Mouse (Mus musculus): ENCODE data around the gene Rpl5.
"Not testable (repeated sequence)": the region's sequence is repeated elsewhere in the genome, so short reads cannot be mapped to it uniquely, and the experiment has no call there.

The Rpl5 gene

DNA sequence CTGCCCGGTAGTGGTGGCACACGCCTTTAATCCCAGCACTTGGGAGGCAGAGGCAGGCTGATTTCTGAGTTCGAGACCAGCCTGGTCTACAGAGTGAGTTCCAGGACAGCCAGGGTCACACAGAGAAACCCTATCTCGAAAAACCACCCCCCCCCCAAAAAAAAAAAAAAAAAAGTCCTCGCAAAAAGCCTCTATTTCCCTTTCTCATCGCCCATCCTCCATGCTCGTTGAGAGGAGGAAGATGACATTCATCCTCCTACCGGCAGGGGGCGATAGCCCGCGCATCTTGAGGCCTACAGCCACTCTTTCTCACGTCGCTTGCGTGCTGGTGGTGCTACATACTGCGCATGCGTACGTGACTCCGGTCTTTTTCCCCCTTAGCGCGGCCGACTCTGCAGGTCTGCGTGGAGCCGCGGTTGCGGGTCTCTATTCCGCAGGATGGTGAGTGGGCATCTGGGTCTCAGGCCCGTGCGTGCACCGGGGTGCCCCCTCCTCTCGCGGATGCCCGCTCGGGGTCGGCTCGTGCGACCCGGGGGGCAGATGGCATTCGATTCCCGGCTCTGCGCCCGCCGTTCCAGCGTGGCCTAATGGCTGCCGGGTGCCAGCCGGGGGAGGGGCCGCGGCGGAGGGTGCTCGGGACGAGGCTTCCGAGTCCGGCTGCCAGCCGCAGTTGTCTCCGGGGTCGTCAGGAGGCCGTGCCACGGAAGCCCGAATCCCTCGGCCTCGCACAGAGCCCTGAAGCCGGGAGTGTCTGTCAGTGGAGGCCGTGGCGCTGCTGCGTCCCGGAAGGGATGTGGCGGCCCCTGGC lies at the start of gene Rpl5:
Rpl5 (plus strand) TSS at position 297 of the 808 bp plus-strand sequence.
- peak; percentile 98 to 99 for DNase-seq

DNA sequence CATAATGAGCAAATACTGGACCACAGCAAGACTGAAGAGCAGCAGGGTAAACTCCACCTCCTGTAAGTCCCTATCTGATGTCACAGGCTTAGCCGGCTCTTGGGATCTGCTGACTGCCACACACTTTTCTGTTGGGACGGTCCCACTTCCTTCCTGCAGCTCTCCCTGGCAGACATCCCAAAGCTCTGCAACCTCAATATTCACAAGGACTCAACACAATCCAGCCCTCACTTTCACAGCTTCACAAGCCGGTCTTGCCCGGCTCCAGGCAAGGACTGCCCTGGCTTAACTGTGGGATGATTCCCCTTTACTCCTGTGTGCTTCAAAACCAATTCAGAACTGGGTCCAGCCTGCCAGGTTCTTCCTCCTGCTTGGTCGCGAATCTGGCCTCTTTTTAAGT lies 46.5 kb upstream of the Rpl5 start:
- DNase-seq: no peak

DNA sequence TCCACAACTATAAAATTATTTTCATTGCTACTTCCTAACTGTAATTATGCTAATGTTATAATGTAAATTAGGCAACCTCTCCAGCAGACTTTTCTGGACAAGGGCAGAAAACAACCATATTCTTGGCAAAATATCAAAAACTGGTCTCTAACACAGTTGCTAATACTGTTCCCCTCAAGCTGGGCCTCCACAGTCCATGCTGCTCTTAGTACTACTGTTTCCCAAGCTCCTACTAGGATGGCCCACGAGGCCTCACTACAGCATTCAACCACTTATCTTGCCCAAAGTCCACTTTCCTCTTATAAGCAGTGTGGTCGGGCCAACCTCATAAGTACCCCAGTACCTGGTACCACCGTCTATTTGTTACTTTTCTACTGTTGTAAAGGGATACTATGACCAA lies 45.7 kb upstream of the Rpl5 start:
- DNase-seq: no peak

DNA sequence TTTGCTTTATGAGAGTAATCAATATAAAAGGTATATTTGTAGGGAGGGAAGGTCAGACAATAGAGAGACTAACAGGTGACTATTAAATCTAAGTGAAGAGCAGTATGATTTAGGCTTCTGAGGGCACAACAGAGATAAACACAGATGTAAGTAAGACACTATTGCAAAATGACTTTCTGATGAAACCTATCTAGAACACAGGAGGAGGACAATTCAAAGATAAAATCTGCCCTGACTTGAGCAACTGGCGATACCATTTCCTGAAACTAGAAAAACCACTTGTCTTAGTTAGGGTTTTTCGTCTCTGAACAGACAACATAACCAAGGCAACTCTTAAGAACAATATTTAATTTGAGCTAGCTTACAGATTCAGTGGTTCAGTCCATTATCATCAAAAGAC lies 44.8 kb upstream of the Rpl5 start:
- no peak for DNase-seq

DNA sequence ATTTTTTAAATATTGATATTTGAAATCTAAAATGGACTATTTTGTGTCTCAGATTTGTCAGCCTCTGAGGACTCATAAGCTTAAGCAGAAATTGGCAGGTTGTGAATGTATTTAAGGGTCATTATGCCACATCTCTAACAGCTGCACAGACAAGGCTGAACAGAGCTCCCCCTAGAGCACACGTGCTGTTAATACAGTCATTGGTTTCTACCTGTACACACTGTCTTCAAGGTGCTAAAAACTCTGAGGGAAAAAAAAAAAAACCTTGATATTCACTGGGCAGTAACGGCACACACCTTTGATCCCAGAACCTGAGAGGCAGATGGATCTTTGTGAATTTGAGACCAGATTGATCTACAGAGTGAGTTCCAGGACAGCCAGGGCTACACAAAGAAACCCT lies 41.3 kb upstream of the Rpl5 start:
- no peak for DNase-seq

DNA sequence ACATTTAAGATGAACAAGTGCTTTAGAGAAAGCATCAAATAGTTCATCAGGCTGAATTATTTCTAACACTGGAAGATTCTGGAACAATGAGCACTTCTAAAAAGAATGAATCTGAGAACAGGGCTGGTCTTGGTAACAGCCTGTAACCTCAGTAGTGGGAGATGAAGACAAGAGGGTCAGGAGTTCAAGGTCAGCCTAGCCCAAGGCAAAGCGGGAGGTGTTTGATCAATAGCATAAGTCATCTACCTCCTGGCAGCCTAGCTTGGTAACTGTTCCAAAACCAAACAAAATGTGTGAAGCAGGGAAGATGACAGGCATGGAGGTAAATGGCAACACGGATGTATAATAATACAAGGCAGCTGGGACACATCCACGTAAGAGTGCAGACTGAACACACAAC lies 36.3 kb upstream of the Rpl5 start:
- DNase-seq: no peak

DNA sequence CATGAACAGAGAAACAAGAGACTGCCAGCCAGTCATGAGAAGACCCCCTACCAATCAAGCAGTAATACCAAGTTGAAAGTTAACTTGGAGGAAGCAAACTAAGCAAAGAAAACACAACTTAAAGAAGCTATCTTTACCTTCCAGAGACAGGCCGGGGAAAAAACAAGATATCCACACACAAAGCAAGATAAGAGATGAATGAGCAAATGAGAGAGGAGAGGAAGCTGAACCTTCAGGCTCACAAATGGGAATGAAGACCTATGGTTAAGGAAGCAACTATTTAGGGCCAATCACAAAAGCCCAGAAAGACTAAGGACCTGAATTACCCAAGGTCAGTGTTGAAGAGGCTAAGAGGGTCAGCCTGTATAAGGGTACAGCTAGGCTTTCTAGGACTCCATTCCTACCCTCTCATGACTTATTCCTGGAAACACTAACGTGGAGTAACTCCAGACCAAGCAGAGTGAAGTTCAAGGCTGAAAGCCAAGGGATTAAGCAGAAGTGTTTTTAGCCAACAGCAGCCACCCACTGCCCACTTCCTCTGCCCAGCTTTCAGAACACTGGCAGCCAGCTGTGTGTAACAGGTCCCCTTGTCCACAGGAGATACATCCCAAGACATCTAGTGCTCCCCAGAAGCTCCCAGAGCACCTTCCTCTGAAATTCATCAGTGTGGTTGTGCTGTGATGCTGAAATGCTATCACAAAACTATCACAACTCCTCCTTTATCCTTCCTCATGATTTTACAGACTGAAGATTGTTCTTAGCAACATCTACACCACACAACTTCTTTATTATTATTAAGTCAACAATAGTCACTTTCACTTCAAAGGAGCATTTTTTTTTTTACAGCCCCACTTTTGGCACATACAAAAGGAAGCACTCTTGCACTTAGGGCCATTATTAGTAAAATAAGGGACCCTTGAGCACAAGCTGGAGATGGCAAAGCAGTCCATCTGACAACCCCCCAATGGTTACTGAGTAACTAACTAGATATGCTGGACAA lies 33.9 kb upstream of the Rpl5 start:
- no peak for DNase-seq

DNA sequence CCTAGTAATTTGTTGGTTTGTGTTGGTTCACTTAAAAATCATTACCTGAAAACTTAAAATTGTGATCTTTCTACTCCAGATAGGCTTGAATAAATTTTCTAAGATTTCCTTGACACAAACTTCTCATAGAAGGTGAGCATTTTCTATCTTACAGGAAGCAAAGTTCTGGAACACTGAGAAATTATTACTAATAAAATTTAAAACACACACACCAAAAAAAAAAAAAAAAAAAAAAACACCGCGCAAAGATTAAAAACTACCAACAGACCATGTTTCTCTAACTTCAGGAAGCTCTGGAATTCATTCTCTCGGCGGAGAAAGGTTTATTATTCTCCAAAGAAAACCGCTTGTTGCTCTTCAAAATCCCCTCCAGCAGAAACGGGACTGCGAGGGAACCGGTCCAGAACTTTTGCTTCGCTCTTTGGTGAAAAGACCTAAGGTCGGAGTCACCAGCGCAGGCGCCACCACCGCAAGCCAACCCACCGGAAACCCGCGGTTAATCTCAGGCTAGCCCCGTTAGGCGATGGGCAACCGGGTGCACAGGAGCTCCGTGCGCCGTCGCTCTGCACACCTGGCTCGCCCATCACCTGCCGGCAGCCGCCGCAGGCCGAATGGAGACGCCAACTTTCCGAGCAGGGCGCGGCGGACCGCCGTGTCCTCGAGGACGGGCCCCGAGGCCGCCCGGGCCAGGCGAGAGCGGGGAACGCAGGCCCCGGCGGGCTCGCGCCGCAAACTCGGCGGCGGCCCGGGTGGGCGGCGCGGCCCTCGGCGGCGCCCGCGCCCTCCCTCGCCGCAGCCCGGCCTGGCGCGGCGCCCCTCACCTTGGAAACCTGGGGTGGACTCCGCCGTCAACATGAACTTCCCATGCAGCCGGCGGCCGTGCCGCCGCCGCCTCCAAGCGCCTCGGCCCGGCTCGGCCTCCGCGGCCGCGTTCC lies 32.1 kb upstream of the Rpl5 start:
- DNase-seq: peak; percentile 52 to 53

DNA sequence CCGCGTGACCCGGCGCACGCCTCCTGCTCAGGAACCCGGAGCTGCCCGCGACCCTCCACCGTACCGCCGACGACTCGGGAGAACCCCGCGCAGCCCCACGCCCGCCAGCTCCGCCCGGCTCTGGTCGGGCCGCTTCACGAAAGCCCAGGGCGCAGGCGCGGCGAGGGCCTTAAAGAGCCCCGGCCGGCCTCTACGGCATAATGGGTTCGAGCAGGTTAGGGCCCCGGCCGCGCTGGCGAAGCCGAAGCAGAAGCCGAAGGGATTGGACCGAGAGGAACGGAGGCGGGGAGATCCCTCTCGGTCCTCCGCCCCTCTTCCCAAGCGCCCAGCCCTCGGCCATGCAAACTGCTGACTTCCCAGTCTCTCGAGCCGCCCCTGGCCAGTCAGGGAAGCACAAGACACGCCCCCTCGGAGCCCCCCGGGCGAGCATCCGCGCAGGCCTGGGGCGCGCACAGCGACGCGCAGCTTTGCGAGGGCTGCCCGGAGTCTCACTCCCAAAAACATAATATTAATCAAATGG lies 31.3 kb upstream of the Rpl5 start:
- peak; percentile 91 for DNase-seq

DNA sequence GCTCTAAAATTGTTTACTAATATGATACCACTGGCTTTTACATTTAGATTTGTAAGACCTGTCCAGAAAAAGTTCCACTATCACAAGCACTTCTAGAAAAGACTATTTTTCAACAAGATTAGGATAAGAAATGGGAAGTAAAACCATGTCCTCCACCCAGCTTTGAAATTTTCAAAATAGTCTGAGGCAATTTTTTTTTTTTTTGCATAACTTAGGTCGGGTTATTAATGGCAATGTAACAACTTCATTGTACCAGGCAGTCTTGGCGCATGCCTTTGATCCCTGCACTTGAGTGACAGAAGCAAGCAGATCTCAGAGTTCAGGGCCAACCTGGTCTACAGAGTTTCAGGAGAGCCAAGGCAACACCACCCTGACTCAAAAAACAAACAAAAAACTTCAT lies 30.6 kb upstream of the Rpl5 start:
- no peak for DNase-seq

DNA sequence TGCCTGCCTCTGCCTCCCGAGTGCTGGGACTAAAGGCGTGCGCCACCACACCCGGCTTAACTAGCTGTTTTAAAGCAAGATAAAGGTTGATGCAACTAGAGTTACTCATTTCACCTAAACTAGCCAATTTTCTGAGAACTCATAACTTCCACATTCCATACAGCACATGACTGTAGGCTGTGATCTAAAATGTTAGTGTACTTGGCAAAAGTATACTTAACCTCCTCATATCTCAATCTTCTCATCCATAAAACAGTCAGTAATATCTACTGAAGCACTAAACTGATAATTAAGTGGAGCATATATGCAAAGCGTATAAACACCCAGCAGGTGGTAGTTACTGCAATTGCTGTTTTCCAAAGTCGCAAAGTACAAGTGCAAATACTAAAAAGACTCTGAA lies 27.0 kb upstream of the Rpl5 start:
- DNase-seq: no peak

DNA sequence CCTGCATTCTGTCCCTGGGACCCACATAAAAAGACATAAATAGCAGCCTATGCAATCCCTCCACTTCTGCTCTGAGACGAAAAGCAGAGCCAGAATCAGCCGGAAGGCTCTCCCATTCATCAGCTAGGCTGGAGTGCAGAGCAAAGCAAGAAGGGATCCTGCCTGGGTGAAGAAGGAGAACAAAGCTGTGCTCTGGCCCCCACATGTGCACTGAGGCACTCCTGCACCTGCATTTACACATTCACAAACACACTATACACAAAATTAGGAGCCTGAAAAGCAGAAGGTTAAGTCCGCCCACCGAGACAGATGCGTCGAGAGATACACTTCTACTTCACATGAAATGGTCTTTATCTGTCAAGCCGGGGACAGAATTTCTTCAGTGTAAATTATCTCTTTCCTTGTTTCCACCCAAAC lies 26.4 kb upstream of the Rpl5 start:
- DNase-seq: no peak

DNA sequence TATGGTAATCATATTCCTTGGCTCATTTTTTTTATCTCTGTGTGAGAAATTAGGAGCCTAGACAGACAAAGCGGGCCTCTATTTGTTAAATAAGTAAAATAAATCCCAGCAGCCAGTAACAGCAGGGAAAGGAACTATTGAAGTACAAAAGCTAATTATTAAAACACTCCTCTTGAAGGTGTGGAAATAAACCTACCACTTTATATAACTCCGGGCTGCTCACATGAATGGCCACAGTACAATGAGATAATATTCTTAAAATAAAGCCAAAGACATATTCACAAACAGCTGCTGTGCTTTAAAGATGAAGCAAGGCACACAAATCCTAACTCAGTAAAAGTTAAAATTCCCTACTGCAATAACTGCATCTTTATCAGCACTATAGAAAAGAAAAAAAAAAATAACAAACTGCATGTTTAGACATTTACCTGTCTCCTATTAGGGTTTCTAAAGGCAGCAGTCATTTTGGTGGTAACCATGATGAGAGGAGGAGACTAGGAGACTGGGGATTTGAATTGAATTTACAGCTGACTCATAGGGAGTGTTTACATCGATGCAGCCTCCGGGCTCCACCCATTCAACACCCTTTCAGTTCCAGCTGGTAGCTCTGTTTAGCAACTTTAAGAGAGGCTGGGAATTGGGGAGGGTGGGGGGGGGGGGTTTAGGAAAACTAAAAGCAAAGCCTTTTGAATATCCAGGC lies 25.6 kb upstream of the Rpl5 start, which contains the start of gene Evi5:
Evi5 (minus strand) TSS at position 547 of the 700 bp plus-strand sequence.
- DNase-seq: no peak

DNA sequence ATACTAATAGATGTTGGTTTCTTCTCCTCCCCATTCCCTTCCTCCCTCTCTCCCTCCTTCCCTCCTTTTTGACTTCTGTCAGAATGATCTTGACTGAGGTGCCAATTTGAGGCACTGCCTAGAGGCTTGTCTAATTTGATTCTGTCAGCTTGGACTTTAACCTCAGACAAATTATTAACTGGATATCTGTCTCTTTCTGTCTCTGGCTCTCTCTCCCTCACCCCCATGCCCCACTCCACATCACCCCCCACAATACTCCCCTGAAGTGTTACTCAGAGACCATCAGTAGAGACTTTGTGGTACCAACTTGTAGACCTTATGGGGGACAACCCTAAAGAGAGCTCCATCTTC lies 25.1 kb upstream of the Rpl5 start:
- no peak for DNase-seq

DNA sequence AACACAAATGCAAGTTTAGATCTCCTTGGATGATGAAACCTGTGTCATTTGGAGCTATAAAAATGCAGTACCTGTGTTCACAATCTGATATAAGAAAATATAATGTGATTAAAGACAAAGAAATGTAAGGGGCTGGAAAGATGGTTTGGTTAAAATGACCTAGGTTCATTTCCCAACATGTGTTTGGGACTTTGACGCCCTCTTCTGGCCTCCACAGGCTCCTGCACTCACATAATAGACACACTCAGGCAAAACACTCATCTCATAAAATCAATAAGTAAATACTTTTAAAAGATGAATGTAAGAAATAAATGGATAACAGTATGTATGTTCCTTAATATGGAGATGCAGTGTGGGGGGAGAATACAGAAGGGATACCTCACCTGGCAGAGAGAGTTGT lies 23.2 kb upstream of the Rpl5 start:
- no peak for DNase-seq

DNA sequence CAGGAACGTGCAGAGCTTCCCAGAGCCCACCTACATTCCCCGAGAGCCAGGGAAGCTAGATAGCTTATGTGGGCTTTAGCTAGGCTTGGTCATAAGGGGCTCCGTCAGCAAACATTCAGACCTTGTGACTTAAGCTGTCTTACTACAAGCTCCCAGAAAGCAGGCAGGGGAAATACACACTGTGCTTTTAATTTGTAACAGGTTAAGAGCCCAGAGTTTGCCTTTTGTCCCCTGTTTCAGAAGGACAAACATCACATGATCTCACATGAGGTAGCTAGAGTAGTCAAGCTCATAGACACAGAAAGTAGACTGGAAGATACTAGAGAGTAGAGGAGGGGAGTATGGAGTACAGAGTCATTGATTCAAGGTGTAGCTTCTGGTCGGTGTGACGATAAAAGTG lies 19.6 kb upstream of the Rpl5 start:
- DNase-seq: no peak

DNA sequence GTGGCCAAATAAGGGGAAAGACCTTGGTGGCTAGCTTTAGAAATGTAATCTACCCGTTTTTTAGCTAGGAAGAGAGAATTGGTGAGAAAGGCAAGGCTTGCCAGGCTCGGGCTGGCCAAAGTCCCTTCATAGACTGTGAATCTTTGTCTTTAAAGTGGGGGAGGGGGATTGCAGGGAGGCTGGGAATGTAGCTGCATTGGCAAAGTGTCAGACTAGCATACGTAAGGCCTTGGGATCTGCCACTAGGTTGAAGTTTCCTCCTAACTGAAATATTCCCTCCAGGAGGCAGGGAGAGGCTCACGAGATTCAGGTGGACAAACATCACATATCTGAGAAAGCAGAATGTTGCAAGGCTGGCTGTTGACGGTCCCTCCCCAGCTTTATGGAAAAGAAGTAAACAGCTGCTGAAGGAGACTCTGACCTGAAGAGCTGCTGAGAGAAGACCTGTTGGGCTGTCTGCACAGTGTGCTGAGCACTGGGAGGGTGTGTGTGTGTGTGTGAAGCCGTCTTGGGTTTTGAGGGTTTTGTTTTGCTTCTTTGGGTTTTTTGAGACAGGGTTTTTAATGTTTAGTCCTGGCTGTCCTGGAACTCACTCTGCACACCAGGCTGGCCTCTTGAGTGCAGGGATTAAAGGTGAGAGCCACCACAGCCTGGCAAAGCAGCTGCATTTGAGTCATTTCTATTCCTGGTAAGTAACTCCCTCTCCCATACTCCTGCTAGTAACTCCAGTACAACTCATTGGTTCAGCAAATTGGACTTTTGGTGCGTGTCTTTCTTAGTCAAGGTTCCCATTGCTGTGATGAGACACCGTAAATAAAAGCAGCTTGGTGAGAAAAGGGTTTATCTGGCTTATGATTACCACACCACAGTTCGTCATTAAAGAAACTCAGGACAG lies 10.1 kb upstream of the Rpl5 start:
- no peak for DNase-seq

DNA sequence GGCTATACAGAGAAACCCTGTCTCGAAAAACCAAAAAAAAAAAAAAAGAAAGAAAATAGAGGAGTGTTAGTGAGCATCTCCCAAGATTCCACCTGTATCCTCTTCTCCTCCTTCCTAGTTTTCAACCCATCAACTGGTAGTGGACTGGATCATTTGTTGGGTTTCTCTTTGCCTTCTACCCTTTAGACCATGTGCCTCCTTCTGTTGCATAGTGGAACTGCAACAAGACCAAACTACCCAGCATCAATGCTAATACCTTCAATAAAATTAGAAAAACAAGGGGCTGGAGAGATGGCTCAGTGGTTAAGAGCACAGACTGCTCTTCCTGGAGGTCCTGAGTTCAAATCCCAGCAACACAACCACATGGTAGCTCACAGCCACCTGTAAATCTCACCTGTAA lies 8.8 kb upstream of the Rpl5 start:
- not testable (repeated sequence) for DNase-seq

DNA sequence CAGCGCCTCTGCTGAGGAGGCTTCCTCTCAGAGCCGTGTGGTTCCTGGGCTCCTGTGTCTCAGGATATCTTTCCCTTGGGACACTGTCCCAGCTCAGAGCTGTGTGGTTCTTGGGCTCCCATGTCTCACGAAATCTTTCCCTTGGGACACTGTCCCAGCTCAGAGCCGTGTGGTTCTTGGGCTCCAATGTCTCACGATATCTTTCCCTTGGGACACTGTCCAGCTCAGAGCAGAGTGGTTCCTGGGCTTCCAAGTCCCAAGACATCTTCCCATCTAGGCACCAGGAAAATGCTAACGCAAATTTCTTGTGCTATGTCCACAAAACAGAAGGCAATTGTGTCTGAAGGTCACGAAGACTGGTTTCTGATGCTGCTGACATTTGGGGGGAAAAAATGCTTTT lies 5.6 kb upstream of the Rpl5 start:
- DNase-seq: no peak

DNA sequence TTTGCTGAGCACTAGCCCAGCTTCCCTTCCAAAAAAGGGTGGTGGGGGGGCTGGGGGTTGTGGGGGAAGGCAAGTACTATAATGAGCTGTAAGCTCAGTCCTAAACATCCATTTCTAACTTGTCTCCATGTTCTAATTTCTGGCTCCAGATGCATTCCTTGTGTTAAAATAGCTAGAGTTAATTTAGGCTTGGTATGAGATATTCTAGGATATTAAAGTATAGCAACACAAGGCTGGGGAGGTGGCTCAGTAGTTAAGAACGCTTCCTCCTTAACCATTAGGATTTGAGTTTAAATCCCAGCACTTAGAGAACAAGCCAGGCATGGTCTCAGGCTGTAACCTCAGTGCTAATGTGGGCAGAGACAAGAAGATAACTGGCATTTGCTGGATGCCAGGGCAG lies 4.0 kb upstream of the Rpl5 start:
- no peak for DNase-seq
